Mouse (Mus musculus): ENCODE measurements around the gene Ogdh. TPM values are rescaled to one million over a fixed set of nuclear protein-coding genes. Genes with fewer than 3 reads are reported as not detected.

Ogdh gene
- polyA plus RNA-seq, 1 experiment from 2014 or later, result 104 TPM

- H3K4me3 ChIP-seq (replicated peaks; ENCODE audit: low read depth, low read length), result no peak overlapping the region
- no peaks in the 10 kb centered on the region for H3K27me3 ChIP-seq (ENCODE audit: control insufficient read depth, insufficient read depth, low read length)
- H3K27ac ChIP-seq (replicated peaks; ENCODE audit: low read depth, low read length), result no peak overlapping the region
- H3K4me2 ChIP-seq (ENCODE audit: low read length), result no peak overlapping the region
- no peak overlapping the region for H3K9ac ChIP-seq (replicated peaks; ENCODE audit: low read length)
- no peak for DNase-seq
- H3K36me3 ChIP-seq (ENCODE audit: control insufficient read depth, insufficient read depth, low read length), result peaks cover 18% of the 10 kb centered on the region
- no peaks in the 10 kb centered on the region for H3K9me3 ChIP-seq (ENCODE audit: control insufficient read depth, low read length)
- WGBS, result 97% methylated on average over 4 of the region's 4 CpGs
- no peaks in the 10 kb centered on the region for H3K4me1 ChIP-seq (ENCODE audit: control insufficient read depth, insufficient read depth, low read length)
- no peak for ATAC-seq (ENCODE audit: low FRiP score, low TSS enrichment)
These were observed 16.7 kb downstream of the Ogdh start for GRCm38 (mm10) chr11:6308181-6308580.

- Histone ChIP-seq H3K27ac (replicated peaks; ENCODE audit: low read depth, low read length) (no peak overlapping the region), H3K9me3 (ENCODE audit: control insufficient read depth, low read length) (no peaks in the 10 kb centered on the region), H3K9ac (replicated peaks; ENCODE audit: low read length) (no peak overlapping the region), H3K4me3 (replicated peaks; ENCODE audit: low read depth, low read length) (no peak overlapping the region), H3K4me2 (ENCODE audit: low read length) (no peak overlapping the region), H3K36me3 (ENCODE audit: control insufficient read depth, insufficient read depth, low read length) (peaks cover 44% of the 10 kb centered on the region), H3K27me3 (ENCODE audit: control insufficient read depth, insufficient read depth, low read length) (no peaks in the 10 kb centered on the region), H3K4me1 (ENCODE audit: control insufficient read depth, insufficient read depth, low read length) (no peaks in the 10 kb centered on the region)
- WGBS, result 91% methylated on average over 7 of the region's 7 CpGs
- no peak for ATAC-seq (ENCODE audit: low FRiP score, low TSS enrichment)
- no peak for DNase-seq
These were observed 22.5 kb downstream of the Ogdh start for GRCm38 (mm10) chr11:6313874-6314406.

GRCm38 (mm10) chr11:6316821-6317220, 25.4 kb downstream of the Ogdh start:
- Histone ChIP-seq H3K4me3 (replicated peaks; ENCODE audit: low read depth, low read length) (no peak overlapping the region), H3K4me1 (ENCODE audit: control insufficient read depth, insufficient read depth, low read length) (no peaks in the 10 kb centered on the region), H3K27ac (replicated peaks; ENCODE audit: low read depth, low read length) (no peak overlapping the region; the same call in 1 of the 2 replicates), H3K4me2 (ENCODE audit: low read length) (no peak overlapping the region), H3K27me3 (ENCODE audit: control insufficient read depth, insufficient read depth, low read length) (no peaks in the 10 kb centered on the region), H3K9me3 (ENCODE audit: control insufficient read depth, low read length) (no peaks in the 10 kb centered on the region), H3K9ac (replicated peaks; ENCODE audit: low read length) (no peak overlapping the region), H3K36me3 (ENCODE audit: control insufficient read depth, insufficient read depth, low read length) (peaks cover 51% of the 10 kb centered on the region)
- ATAC-seq (ENCODE audit: low FRiP score, low TSS enrichment), result no peak
- no peak for DNase-seq
- 86% methylated on average over 11 of the region's 11 CpGs for WGBS

GRCm38 (mm10) chr11:6318559-6318958, 27.1 kb downstream of the Ogdh start:
- Histone ChIP-seq H3K9me3 (ENCODE audit: control insufficient read depth, low read length) (no peaks in the 10 kb centered on the region), H3K36me3 (ENCODE audit: control insufficient read depth, insufficient read depth, low read length) (peaks cover 51% of the 10 kb centered on the region), H3K4me1 (ENCODE audit: control insufficient read depth, insufficient read depth, low read length) (no peaks in the 10 kb centered on the region), H3K27me3 (ENCODE audit: control insufficient read depth, insufficient read depth, low read length) (no peaks in the 10 kb centered on the region), H3K4me3 (replicated peaks; ENCODE audit: low read depth, low read length) (no peak overlapping the region), H3K9ac (replicated peaks; ENCODE audit: low read length) (no peak overlapping the region), H3K4me2 (ENCODE audit: low read length) (no peak overlapping the region), H3K27ac (replicated peaks; ENCODE audit: low read depth, low read length) (no peak overlapping the region)
- 94% methylated on average over 5 of the region's 5 CpGs for WGBS
- DNase-seq (no peak), ATAC-seq (ENCODE audit: low FRiP score, low TSS enrichment) (no peak)

- 91% methylated on average over 2 of the region's 2 CpGs for WGBS
- DNase-seq, result no peak
- Histone ChIP-seq H3K4me3 (replicated peaks; ENCODE audit: low read depth, low read length) (no peak overlapping the region), H3K4me2 (ENCODE audit: low read length) (no peak overlapping the region), H3K27ac (replicated peaks; ENCODE audit: low read depth, low read length) (no peak overlapping the region), H3K9me3 (ENCODE audit: control insufficient read depth, low read length) (no peaks in the 10 kb centered on the region), H3K9ac (replicated peaks; ENCODE audit: low read length) (no peak overlapping the region), H3K36me3 (ENCODE audit: control insufficient read depth, insufficient read depth, low read length) (peaks cover 44% of the 10 kb centered on the region), H3K4me1 (ENCODE audit: control insufficient read depth, insufficient read depth, low read length) (no peaks in the 10 kb centered on the region), H3K27me3 (ENCODE audit: control insufficient read depth, insufficient read depth, low read length) (no peaks in the 10 kb centered on the region)
- no peak for ATAC-seq (ENCODE audit: low FRiP score, low TSS enrichment)
These were observed 27.9 kb downstream of the Ogdh start for GRCm38 (mm10) chr11:6319374-6319773.

- no peak for ATAC-seq (ENCODE audit: low FRiP score, low TSS enrichment)
- Histone ChIP-seq H3K27me3 (ENCODE audit: control insufficient read depth, insufficient read depth, low read length) (no peaks in the 10 kb centered on the region), H3K9me3 (ENCODE audit: control insufficient read depth, low read length) (no peaks in the 10 kb centered on the region), H3K4me1 (ENCODE audit: control insufficient read depth, insufficient read depth, low read length) (no peaks in the 10 kb centered on the region), H3K9ac (replicated peaks; ENCODE audit: low read length) (no peak overlapping the region), H3K4me2 (ENCODE audit: low read length) (no peak overlapping the region), H3K4me3 (replicated peaks; ENCODE audit: low read depth, low read length) (no peak overlapping the region), H3K36me3 (ENCODE audit: control insufficient read depth, insufficient read depth, low read length) (peaks cover 29% of the 10 kb centered on the region), H3K27ac (replicated peaks; ENCODE audit: low read depth, low read length) (no peak overlapping the region)
- DNase-seq, result no peak
- 92% methylated on average over 2 of the region's 2 CpGs for WGBS
These were observed 30.7 kb downstream of the Ogdh start for GRCm38 (mm10) chr11:6322086-6322485.

- DNase-seq, result no peak
- no peak overlapping the region for H3K9ac ChIP-seq (replicated peaks; ENCODE audit: low read length)
- 98% methylated on average over 5 of the region's 5 CpGs for WGBS
- H3K9me3 ChIP-seq (ENCODE audit: control insufficient read depth, low read length), result no peaks in the 10 kb centered on the region
- H3K27me3 ChIP-seq (ENCODE audit: control insufficient read depth, insufficient read depth, low read length), result no peaks in the 10 kb centered on the region
- no peak for ATAC-seq (ENCODE audit: low FRiP score, low TSS enrichment)
- no peak overlapping the region for H3K27ac ChIP-seq (replicated peaks; ENCODE audit: low read depth, low read length)
- H3K4me2 ChIP-seq (ENCODE audit: low read length), result no peak overlapping the region
- H3K36me3 ChIP-seq (ENCODE audit: control insufficient read depth, insufficient read depth, low read length), result peaks cover 18% of the 10 kb centered on the region
- no peaks in the 10 kb centered on the region for H3K4me1 ChIP-seq (ENCODE audit: control insufficient read depth, insufficient read depth, low read length)
- no peak overlapping the region for H3K4me3 ChIP-seq (replicated peaks; ENCODE audit: low read depth, low read length)
These were observed 31.9 kb downstream of the Ogdh start for GRCm38 (mm10) chr11:6323348-6323747.

- 94% methylated on average over 7 of the region's 7 CpGs for WGBS
These were observed 39.8 kb downstream of the Ogdh start for GRCm38 (mm10) chr11:6331256-6331655.

GRCm38 (mm10) chr11:6332606-6333005, 41.2 kb downstream of the Ogdh start:
- ATAC-seq (ENCODE audit: low FRiP score, low TSS enrichment), result no peak
- H3K9ac ChIP-seq (replicated peaks; ENCODE audit: low read length), result no peak overlapping the region
- 95% methylated on average over 3 of the region's 3 CpGs for WGBS

More at GRCm38 (mm10) chr11:6331256-6331655, 39.8 kb downstream of the Ogdh start:
- H3K36me3 ChIP-seq (ENCODE audit: control insufficient read depth, insufficient read depth, low read length), result peaks cover 21% of the 10 kb centered on the region
- H3K4me1 ChIP-seq (ENCODE audit: control insufficient read depth, insufficient read depth, low read length), result no peaks in the 10 kb centered on the region
- no peaks in the 10 kb centered on the region for H3K27me3 ChIP-seq (ENCODE audit: control insufficient read depth, insufficient read depth, low read length)
- no peak overlapping the region for H3K4me3 ChIP-seq (replicated peaks; ENCODE audit: low read depth, low read length)
- H3K9ac ChIP-seq (replicated peaks; ENCODE audit: low read length), result no peak overlapping the region
- no peak overlapping the region for H3K27ac ChIP-seq (replicated peaks; ENCODE audit: low read depth, low read length)
- ATAC-seq (ENCODE audit: low FRiP score, low TSS enrichment) (no peak), DNase-seq (no peak)
- H3K9me3 ChIP-seq (ENCODE audit: control insufficient read depth, low read length), result no peaks in the 10 kb centered on the region
- no peak overlapping the region for H3K4me2 ChIP-seq (ENCODE audit: low read length)

More at GRCm38 (mm10) chr11:6332606-6333005, 41.2 kb downstream of the Ogdh start:
- H3K4me3 ChIP-seq (replicated peaks; ENCODE audit: low read depth, low read length), result no peak overlapping the region
- H3K9me3 ChIP-seq (ENCODE audit: control insufficient read depth, low read length), result no peaks in the 10 kb centered on the region
- no peaks in the 10 kb centered on the region for H3K4me1 ChIP-seq (ENCODE audit: control insufficient read depth, insufficient read depth, low read length)
- peaks cover 21% of the 10 kb centered on the region for H3K36me3 ChIP-seq (ENCODE audit: control insufficient read depth, insufficient read depth, low read length)
- no peaks in the 10 kb centered on the region for H3K27me3 ChIP-seq (ENCODE audit: control insufficient read depth, insufficient read depth, low read length)
- no peak overlapping the region for H3K4me2 ChIP-seq (ENCODE audit: low read length)
- DNase-seq, result no peak
- H3K27ac ChIP-seq (replicated peaks; ENCODE audit: low read depth, low read length), result no peak overlapping the region
